Mouse (Mus musculus): ENCODE measurements around the gene Hcar2.

The Hcar2 gene

DNA sequence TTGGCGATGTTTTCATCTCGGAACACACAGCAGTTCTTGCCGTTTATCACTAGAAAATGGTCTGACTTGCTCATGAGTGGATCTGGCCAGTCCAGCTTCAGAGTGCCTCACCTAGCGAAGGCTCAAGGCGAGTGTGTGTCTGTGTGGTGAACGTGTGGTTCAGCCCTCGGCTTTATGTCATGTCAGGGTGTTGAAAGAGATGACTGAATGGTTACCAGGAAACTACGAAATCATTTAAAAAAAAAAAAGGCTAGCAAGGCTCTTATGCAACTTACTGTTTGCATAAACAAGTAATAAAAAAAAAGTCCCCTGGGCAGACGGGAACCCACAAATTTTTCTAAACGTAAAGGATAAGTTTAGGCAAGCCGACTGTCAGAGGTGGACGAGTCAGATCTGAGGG, at the start of gene Hcar2:
Gene Hcar2 (minus strand): TSS at position 135 of the 400 bp plus-strand sequence.
- DNase-seq (ENCODE audit: low read depth, low spot score), result no peak
- Histone ChIP-seq H3K27me3 (ENCODE audit: control insufficient read depth, insufficient read depth, low read length, poor library complexity, severe bottlenecking) (no peaks in the 10 kb centered on the region), H3K36me3 (ENCODE audit: control insufficient read depth, insufficient read depth, low read length, poor library complexity, severe bottlenecking) (no peaks in the 10 kb centered on the region)

GRCm38 (mm10) chr5:123914852-123915251, 49.6 kb upstream of the Hcar2 start:
- Histone ChIP-seq H3K36me3 (ENCODE audit: control insufficient read depth, insufficient read depth, low read length, poor library complexity, severe bottlenecking) (peaks cover 19% of the 10 kb centered on the region), H3K27me3 (ENCODE audit: control insufficient read depth, insufficient read depth, low read length, poor library complexity, severe bottlenecking) (no peaks in the 10 kb centered on the region)
- DNase-seq (ENCODE audit: low read depth, low spot score), result peak; percentile 52

- no peaks in the 10 kb centered on the region for H3K27me3 ChIP-seq (ENCODE audit: control insufficient read depth, insufficient read depth, low read length, poor library complexity, severe bottlenecking)
- no peak for DNase-seq (ENCODE audit: low read depth, low spot score)
- peaks cover 7% of the 10 kb centered on the region; the same call in 1 of the 2 replicates for H3K36me3 ChIP-seq (ENCODE audit: control insufficient read depth, insufficient read depth, low read length, poor library complexity, severe bottlenecking)
These were observed 42.3 kb upstream of the Hcar2 start for GRCm38 (mm10) chr5:123907631-123907977.

GRCm38 (mm10) chr5:123906976-123907630, 41.8 kb upstream of the Hcar2 start, which contains the start of gene Denr:
Gene Denr (plus strand): TSS chr5:123907175.
- Histone ChIP-seq H3K27me3 (ENCODE audit: control insufficient read depth, insufficient read depth, low read length, poor library complexity, severe bottlenecking) (no peaks in the 10 kb centered on the region), H3K36me3 (ENCODE audit: control insufficient read depth, insufficient read depth, low read length, poor library complexity, severe bottlenecking) (peaks cover 7% of the 10 kb centered on the region; the same call in 1 of the 2 replicates)
- peak; percentile 99 for DNase-seq (ENCODE audit: low read depth, low spot score)

GRCm38 (mm10) chr5:123906146-123906975, 41.1 kb upstream of the Hcar2 start:
- peak; percentile 59 for DNase-seq (ENCODE audit: low read depth, low spot score)
- no peaks in the 10 kb centered on the region for H3K27me3 ChIP-seq (ENCODE audit: control insufficient read depth, insufficient read depth, low read length, poor library complexity, severe bottlenecking)
- peaks cover 7% of the 10 kb centered on the region; the same call in 1 of the 2 replicates for H3K36me3 ChIP-seq (ENCODE audit: control insufficient read depth, insufficient read depth, low read length, poor library complexity, severe bottlenecking)

DNA sequence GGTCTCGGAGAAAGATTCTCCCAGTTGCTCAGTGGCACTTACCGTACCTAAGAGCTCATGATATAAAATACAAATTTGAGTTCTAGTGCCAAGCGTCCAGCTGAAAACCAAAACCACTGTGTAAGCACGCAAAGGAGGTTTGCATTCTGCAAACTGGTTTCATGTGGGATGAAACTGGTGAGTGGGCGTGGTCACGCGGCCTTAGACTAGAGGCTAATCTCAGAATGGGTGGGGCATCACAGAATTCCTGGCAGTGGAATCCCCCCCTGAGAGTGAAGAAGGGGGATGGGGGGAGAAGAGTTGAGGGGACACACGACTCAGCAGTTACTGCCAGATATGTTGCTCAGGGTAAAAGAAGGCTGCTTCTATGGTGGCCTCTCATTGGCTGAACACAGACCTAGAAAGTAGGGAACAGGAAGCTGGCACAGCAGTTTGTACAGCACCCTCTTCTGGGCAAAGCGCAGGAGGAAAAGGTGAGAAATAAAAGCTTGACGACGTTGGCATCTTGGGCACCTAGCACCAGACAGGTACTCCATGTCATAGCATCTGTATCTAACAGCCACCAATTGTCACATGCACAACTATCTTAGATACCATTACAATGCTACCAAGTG, 38.9 kb upstream of the Hcar2 start:
- H3K36me3 ChIP-seq (ENCODE audit: control insufficient read depth, insufficient read depth, low read length, poor library complexity, severe bottlenecking), result 0 out of 2 replicates have a peak, but pooled peaks cover 1% of the 10 kb centered on the region

GRCm38 (mm10) chr5:123897352-123897751, 32.1 kb upstream of the Hcar2 start:
- DNase-seq (ENCODE audit: low read depth, low spot score), result peak; percentile 61
- no peaks in the 10 kb centered on the region for H3K36me3 ChIP-seq (ENCODE audit: control insufficient read depth, insufficient read depth, low read length, poor library complexity, severe bottlenecking)
- H3K27me3 ChIP-seq (ENCODE audit: control insufficient read depth, insufficient read depth, low read length, poor library complexity, severe bottlenecking), result no peaks in the 10 kb centered on the region

More for the DNA sequence above, 38.9 kb upstream of the Hcar2 start:
- H3K27me3 ChIP-seq (ENCODE audit: control insufficient read depth, insufficient read depth, low read length, poor library complexity, severe bottlenecking), result no peaks in the 10 kb centered on the region
- no peak for DNase-seq (ENCODE audit: low read depth, low spot score)

GRCm38 (mm10) chr5:123896395-123896794, 31.1 kb upstream of the Hcar2 start:
- no peak for DNase-seq (ENCODE audit: low read depth, low spot score)
- no peaks in the 10 kb centered on the region for H3K27me3 ChIP-seq (ENCODE audit: control insufficient read depth, insufficient read depth, low read length, poor library complexity, severe bottlenecking)
- H3K36me3 ChIP-seq (ENCODE audit: control insufficient read depth, insufficient read depth, low read length, poor library complexity, severe bottlenecking), result no peaks in the 10 kb centered on the region

DNA sequence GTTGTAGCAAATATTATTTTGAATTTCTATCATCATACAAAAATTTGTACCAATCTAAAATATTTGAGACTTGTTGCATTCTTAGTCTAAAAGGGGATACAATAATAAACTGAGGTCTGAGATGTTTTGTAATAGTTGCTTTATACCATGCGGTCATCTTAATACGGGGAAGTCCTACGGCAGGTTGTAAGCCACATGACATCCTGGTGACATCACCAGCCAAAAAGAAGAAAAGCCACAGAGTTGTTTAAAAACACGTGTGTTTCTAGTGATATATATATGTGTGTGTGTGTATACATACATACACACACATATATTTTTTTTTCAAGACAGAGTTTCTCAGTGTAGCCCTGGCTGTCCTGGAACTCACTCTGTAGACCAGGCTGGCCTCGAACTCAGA, 28.2 kb upstream of the Hcar2 start:
- no peaks in the 10 kb centered on the region for H3K27me3 ChIP-seq (ENCODE audit: control insufficient read depth, insufficient read depth, low read length, poor library complexity, severe bottlenecking)
- DNase-seq (ENCODE audit: low read depth, low spot score), result peak; percentile 46
- H3K36me3 ChIP-seq (ENCODE audit: control insufficient read depth, insufficient read depth, low read length, poor library complexity, severe bottlenecking), result no peaks in the 10 kb centered on the region

DNA sequence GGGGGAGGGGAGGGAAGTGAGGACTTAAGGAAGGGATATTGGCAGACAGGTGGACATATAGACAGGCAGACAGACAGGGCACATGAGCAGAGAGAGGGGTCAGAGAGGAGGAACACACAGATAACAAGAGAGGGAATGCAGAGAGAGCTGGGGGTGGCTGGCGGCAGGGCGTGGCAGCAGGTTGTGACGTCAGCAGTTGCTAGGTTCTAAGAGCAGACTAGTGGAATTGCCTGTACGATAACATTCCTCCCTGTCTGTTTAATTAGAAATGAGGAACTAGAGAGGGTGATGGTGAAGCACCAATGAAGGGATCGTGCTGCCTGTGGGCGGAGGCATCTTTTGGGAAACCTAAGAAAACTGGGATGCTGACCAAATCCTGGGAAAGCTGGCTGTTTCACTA, 26.4 kb upstream of the Hcar2 start:
- Histone ChIP-seq H3K36me3 (ENCODE audit: control insufficient read depth, insufficient read depth, low read length, poor library complexity, severe bottlenecking) (no peaks in the 10 kb centered on the region), H3K27me3 (ENCODE audit: control insufficient read depth, insufficient read depth, low read length, poor library complexity, severe bottlenecking) (no peaks in the 10 kb centered on the region)
- peak; percentile 83 for DNase-seq (ENCODE audit: low read depth, low spot score)

DNA sequence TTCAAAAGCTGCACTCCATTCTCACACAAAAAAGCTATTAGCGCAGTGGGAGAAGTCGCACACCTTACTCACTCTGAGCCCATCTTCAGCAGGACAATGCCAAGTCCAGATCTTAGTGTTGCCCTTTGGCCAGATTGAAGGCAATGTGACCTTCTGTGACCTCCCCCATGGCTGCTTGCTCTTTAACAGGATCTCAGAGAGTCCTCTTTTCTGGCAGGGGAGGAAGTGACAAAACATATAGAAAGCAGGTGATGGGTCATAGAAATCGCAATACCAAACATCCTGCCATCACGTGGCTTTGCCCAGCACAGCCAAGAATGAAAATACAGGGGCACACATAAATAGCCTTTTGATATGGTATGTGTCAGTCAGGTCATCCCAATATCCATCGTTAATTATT, 25.7 kb upstream of the Hcar2 start:
- H3K27me3 ChIP-seq (ENCODE audit: control insufficient read depth, insufficient read depth, low read length, poor library complexity, severe bottlenecking), result no peaks in the 10 kb centered on the region

DNA sequence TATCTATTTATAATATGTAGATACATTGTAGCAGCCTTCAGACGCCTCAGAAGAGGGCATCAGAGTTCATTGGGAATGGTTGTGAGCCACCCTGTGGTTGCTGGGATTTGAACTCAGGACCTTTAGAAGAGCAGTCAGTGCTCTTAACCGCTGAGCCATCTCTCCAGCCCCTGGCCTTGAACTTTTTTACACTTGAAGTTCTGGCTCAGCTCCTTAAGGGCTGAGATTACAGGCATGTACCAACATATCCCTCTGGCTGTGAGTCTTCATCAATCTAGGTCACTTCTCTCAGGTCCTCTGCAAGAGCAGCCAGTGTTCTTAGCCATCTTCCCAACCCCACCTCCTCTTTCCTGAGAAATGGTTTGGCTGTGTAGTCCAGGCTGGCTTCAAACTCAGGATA, 25.0 kb upstream of the Hcar2 start:
- Histone ChIP-seq H3K27me3 (ENCODE audit: control insufficient read depth, insufficient read depth, low read length, poor library complexity, severe bottlenecking) (no peaks in the 10 kb centered on the region), H3K36me3 (ENCODE audit: control insufficient read depth, insufficient read depth, low read length, poor library complexity, severe bottlenecking) (no peaks in the 10 kb centered on the region)
- DNase-seq (ENCODE audit: low read depth, low spot score), result no peak

More for the DNA sequence above, 25.7 kb upstream of the Hcar2 start:
- DNase-seq (ENCODE audit: low read depth, low spot score), result peak; percentile 29
- H3K36me3 ChIP-seq (ENCODE audit: control insufficient read depth, insufficient read depth, low read length, poor library complexity, severe bottlenecking), result no peaks in the 10 kb centered on the region

GRCm38 (mm10) chr5:123886365-123886764, 21.1 kb upstream of the Hcar2 start:
- Histone ChIP-seq H3K27me3 (ENCODE audit: control insufficient read depth, insufficient read depth, low read length, poor library complexity, severe bottlenecking) (no peaks in the 10 kb centered on the region), H3K36me3 (ENCODE audit: control insufficient read depth, insufficient read depth, low read length, poor library complexity, severe bottlenecking) (no peaks in the 10 kb centered on the region)
- DNase-seq (ENCODE audit: low read depth, low spot score), result no peak

GRCm38 (mm10) chr5:123884332-123884731, 19.0 kb upstream of the Hcar2 start:
- no peaks in the 10 kb centered on the region for H3K36me3 ChIP-seq (ENCODE audit: control insufficient read depth, insufficient read depth, low read length, poor library complexity, severe bottlenecking)

GRCm38 (mm10) chr5:123883891-123884290, 18.6 kb upstream of the Hcar2 start:
- H3K27me3 ChIP-seq (ENCODE audit: control insufficient read depth, insufficient read depth, low read length, poor library complexity, severe bottlenecking), result no peaks in the 10 kb centered on the region
- no peaks in the 10 kb centered on the region for H3K36me3 ChIP-seq (ENCODE audit: control insufficient read depth, insufficient read depth, low read length, poor library complexity, severe bottlenecking)
- DNase-seq (ENCODE audit: low read depth, low spot score), result no peak

More at GRCm38 (mm10) chr5:123884332-123884731, 19.0 kb upstream of the Hcar2 start:
- no peaks in the 10 kb centered on the region for H3K27me3 ChIP-seq (ENCODE audit: control insufficient read depth, insufficient read depth, low read length, poor library complexity, severe bottlenecking)
- DNase-seq (ENCODE audit: low read depth, low spot score), result no peak

Data from splenic B cell, adult 2 months (primary cell).